Mouse (Mus musculus): ENCODE measurements around the gene Scyl2. TPM values are rescaled to one million over a fixed set of nuclear protein-coding genes. Genes with fewer than 3 reads are reported as not detected.
"Not testable (repeated sequence)": the region's sequence is repeated elsewhere in the genome, so short reads cannot be mapped to it uniquely, and the experiment has no call there.

The Scyl2 gene
- polyA plus RNA-seq, 1 experiment from 2014 or later = 3.9 TPM

DNA sequence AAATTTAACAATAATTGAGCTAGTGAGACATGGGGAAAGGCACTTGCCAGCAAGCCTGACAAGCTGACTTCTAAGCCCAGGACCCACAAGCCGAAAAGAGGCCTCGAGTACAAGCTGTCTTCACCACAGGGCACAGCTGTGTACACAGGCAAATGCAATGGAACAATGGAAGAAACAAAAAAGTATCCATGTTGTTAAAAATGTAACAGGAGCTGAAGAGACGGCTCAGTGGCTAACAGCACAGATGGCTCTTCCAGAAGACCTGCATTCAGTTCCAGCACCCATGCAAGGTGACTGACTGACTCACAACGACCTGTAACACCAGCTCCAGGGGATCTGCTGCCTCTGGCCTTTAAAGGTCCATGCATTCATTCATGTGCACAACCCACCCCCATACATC lies 9.5 kb downstream of the Scyl2 start:
- Histone ChIP-seq H3K27me3 (no peaks in the 10 kb centered on the region), H3K9ac (no peak overlapping the region), H3K4me3 (no peak overlapping the region), H3K27ac (no peak overlapping the region), H3K36me3 (no peaks in the 10 kb centered on the region), H3K4me1 (replicated peaks) (no peaks in the 10 kb centered on the region), H3K9me3 (replicated peaks) (no peaks in the 10 kb centered on the region), H3K4me2 (no peak overlapping the region)
- WGBS = 77% methylated on average over 4 of the region's 4 CpGs
- ATAC-seq (replicated peaks; ENCODE audit: insufficient number of reproducible peaks, insufficient read depth, low FRiP score, low read depth) = no peak

DNA sequence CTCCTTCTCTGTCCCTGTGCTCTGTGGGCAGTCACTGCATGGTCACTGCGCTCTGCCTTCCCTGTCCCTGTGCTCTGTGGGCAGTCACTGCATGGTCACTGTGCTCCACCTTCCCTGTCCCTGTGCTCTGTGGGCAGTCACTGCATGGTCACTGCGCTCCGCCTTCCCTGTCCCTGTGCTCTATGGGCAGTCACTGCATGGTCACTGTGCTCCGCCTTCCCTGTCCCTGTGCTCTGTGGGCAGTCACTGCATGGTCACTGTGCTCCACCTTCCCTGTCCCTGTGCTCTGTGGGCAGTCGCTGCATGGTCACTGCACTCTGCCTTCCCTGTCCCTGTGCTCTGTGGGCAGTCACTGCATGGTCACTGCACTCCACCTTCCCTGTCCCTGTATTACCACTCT lies 15.7 kb downstream of the Scyl2 start:
- H3K4me2 ChIP-seq; ATAC-seq (replicated peaks; ENCODE audit: insufficient number of reproducible peaks, insufficient read depth, low FRiP score, low read depth); H3K27me3 ChIP-seq; H3K4me3 ChIP-seq; H3K9me3 ChIP-seq (replicated peaks); H3K9ac ChIP-seq; H3K36me3 ChIP-seq; H3K4me1 ChIP-seq (replicated peaks); H3K27ac ChIP-seq: not testable (repeated sequence)
- 91% methylated on average over 5 of the region's 5 CpGs for WGBS

DNA sequence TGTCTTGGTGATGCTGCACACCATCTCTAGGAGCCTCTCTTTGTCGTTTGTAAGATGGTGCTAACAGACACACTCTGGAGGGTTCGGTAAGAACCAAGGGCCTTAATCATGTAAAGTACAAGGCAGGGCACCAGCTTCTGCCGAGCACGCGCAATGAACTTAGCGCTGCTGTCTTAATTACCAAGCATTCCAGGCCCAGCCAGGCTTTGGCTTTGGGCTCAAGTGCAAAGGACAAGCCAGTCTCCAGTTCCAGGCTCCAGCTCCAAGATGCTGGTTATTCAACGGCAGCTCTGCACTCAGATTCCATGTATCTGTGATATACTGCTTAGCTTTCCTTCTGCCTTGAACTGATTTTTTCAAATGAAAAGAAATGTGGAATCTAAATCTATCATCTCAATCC lies 18.5 kb downstream of the Scyl2 start:
- H3K36me3 ChIP-seq = no peaks in the 10 kb centered on the region; the same call in 1 of the 2 replicates
- 84% methylated on average over 7 of the region's 7 CpGs for WGBS
- no peak for ATAC-seq (replicated peaks; ENCODE audit: insufficient number of reproducible peaks, insufficient read depth, low FRiP score, low read depth)

DNA sequence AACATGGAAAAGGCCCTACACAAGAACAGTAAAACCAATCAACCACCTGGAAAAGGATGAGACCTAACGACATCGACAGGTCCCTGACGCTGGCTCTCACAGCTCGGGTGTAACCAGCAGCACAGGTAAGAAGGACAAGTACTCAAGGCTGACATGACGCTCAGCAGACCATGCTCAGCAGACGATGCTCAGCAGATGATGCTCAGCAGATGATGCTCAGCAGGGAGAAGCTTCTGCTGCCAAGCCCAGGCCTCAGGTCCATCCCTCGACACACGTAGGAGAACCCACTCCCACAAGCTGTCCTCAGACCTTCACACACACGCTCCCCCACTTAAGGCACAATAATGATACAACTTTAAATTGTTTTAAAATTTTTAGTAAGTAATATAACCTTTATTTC lies 20.4 kb downstream of the Scyl2 start:
- ATAC-seq (replicated peaks; ENCODE audit: insufficient number of reproducible peaks, insufficient read depth, low FRiP score, low read depth) = no peak
- Histone ChIP-seq H3K27me3 (no peaks in the 10 kb centered on the region), H3K4me1 (replicated peaks) (no peaks in the 10 kb centered on the region), H3K9ac (no peak overlapping the region), H3K4me3 (no peak overlapping the region), H3K4me2 (no peak overlapping the region), H3K9me3 (replicated peaks) (no peaks in the 10 kb centered on the region), H3K36me3 (peaks cover 7% of the 10 kb centered on the region; the same call in 1 of the 2 replicates), H3K27ac (no peak overlapping the region)
- WGBS = 87% methylated on average over 9 of the region's 9 CpGs

More for the DNA sequence above, 18.5 kb downstream of the Scyl2 start:
- Histone ChIP-seq H3K27ac (no peak overlapping the region), H3K4me2 (no peak overlapping the region), H3K9me3 (replicated peaks) (no peaks in the 10 kb centered on the region), H3K4me1 (replicated peaks) (no peaks in the 10 kb centered on the region), H3K27me3 (no peaks in the 10 kb centered on the region), H3K4me3 (no peak overlapping the region), H3K9ac (no peak overlapping the region)

DNA sequence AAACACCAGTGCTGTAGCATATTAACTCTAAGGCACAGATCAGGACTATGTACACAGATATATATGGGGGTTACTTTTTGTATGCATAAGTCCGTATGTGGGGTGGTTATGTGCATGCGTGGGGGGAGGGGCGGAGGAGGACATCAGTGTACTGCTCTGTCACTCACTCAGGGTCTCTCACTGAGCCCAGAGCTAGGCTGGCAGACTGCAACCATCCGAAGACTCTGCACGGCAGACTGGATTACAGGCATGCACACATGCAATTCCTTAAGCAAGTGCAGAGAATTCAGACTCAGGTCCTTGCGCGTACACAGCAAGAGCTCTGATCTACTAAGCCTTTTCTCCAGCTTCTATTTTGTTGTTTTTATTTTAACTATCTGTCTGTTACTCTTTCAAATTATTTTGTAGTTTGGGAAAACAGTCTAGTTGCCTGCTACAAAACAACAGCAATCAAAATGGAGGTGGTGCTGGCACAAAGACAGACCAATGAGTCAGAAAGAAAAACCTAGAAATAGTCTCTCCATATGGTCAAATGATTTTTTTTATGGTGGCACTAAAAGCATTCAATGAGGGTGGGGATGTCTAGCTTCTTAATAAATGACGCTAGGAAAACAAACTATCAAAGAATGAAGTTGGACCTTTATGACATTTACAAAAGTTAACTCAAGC lies 21.0 kb downstream of the Scyl2 start:
- no peak for ATAC-seq (replicated peaks; ENCODE audit: insufficient number of reproducible peaks, insufficient read depth, low FRiP score, low read depth)
- Histone ChIP-seq H3K9ac (no peak overlapping the region), H3K4me2 (no peak overlapping the region), H3K27ac (no peak overlapping the region), H3K4me1 (replicated peaks) (no peaks in the 10 kb centered on the region), H3K36me3 (peaks cover 10% of the 10 kb centered on the region; the same call in 1 of the 2 replicates), H3K9me3 (replicated peaks) (no peaks in the 10 kb centered on the region), H3K27me3 (no peaks in the 10 kb centered on the region), H3K4me3 (no peak overlapping the region)
- WGBS = 90% methylated on average over 8 of the region's 8 CpGs

DNA sequence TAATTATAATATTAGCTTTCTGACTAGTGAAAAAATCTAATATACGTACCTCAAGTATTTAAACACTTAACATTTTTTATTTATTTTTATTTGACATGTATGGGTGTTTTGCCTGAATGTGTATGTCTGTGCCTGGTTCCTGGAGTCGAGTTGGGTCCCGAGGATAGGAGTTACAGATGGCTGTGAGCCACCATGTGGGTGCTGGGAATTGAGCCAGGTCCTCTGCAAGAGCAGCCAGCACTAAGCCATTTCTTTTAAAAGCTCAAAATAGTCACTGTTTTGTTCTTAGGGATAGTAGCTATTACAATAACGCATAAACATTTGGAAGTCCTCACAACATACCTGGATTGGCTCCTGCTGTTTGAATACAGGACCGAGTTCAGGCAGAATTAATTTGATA lies 29.7 kb downstream of the Scyl2 start:
- Histone ChIP-seq H3K9me3 (replicated peaks) (no peaks in the 10 kb centered on the region), H3K27me3 (no peaks in the 10 kb centered on the region), H3K4me1 (replicated peaks) (no peaks in the 10 kb centered on the region), H3K9ac (no peak overlapping the region), H3K4me3 (no peak overlapping the region), H3K4me2 (no peak overlapping the region), H3K27ac (no peak overlapping the region), H3K36me3 (peaks cover 56% of the 10 kb centered on the region)
- ATAC-seq (replicated peaks; ENCODE audit: insufficient number of reproducible peaks, insufficient read depth, low FRiP score, low read depth) = no peak
- 86% methylated on average over 5 of the region's 5 CpGs for WGBS

DNA sequence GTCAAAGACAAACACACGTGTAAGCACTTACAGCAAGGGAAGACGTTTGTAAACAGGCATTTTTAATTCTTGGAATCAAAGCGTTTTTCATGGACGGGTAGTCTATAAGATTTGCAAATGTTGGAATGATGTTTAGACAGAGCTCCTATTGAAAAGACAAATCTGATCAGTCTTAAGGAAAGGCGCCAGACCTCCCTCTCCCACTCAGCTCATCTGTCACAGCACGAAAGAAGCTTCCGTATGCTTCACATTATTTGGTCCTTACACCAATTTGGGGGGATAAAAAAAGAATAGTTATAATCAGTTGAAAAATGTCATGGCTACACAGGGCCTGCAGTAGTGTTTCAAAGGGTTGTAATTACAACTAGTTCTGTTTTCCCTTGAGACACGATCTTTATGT lies 33.2 kb downstream of the Scyl2 start:
- ATAC-seq (replicated peaks; ENCODE audit: insufficient number of reproducible peaks, insufficient read depth, low FRiP score, low read depth) = no peak
- peaks cover 57% of the 10 kb centered on the region for H3K36me3 ChIP-seq
- H3K4me1 ChIP-seq (replicated peaks) = no peaks in the 10 kb centered on the region
- WGBS = 83% methylated on average over 8 of the region's 8 CpGs
- H3K9ac ChIP-seq = no peak overlapping the region
- H3K9me3 ChIP-seq (replicated peaks) = no peaks in the 10 kb centered on the region
- no peaks in the 10 kb centered on the region for H3K27me3 ChIP-seq
- H3K4me3 ChIP-seq = no peak overlapping the region
- no peak overlapping the region for H3K4me2 ChIP-seq
- no peak overlapping the region for H3K27ac ChIP-seq

DNA sequence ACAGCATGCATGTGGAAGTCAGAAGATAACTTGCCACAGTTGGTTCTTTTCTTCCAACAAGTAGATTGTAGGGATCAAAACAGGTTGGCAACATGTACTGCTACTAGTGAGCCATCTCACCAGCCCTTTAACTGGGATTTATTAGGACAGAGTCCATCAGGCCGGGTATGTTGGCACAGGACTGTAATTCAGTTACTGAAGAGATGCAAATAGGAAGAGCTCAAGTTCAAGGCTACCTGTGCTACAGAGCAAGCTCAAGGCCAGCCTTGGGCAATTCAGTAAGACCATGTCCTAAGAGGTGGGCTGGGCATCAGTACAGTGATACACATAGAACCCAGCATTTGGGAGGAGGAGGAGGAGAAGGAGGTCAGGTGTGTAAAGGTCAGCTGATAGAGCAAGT lies 34.4 kb downstream of the Scyl2 start:
- 81% methylated on average over 1 of the region's 1 CpGs for WGBS
- Histone ChIP-seq H3K27ac (no peak overlapping the region), H3K9me3 (replicated peaks) (no peaks in the 10 kb centered on the region), H3K27me3 (no peaks in the 10 kb centered on the region), H3K9ac (no peak overlapping the region), H3K4me3 (no peak overlapping the region), H3K36me3 (peaks cover 47% of the 10 kb centered on the region), H3K4me1 (replicated peaks) (no peaks in the 10 kb centered on the region), H3K4me2 (no peak overlapping the region)
- no peak for ATAC-seq (replicated peaks; ENCODE audit: insufficient number of reproducible peaks, insufficient read depth, low FRiP score, low read depth)

DNA sequence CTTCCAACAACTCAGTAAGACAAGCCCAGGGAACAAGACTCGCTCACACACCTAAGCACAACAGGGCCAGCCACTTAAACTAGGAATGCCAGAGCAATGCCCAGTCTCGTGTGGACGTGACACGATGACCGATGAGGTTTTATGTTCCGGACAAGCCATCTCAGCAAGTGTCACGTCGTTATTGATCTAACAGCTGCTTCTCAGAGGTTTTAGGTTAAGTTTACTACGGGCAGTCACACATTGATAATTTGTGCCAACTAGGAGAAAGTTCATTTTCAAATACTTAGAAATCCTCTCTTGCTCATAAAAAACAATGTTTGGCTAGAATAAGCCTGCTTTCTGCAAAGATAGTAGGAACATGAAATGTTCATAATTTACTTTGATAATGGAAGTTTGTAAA lies 39.2 kb downstream of the Scyl2 start:
- ATAC-seq (replicated peaks; ENCODE audit: insufficient number of reproducible peaks, insufficient read depth, low FRiP score, low read depth) = no peak
- Histone ChIP-seq H3K36me3 (peaks cover 53% of the 10 kb centered on the region), H3K9me3 (replicated peaks) (no peaks in the 10 kb centered on the region), H3K4me2 (no peak overlapping the region), H3K9ac (no peak overlapping the region), H3K27me3 (no peaks in the 10 kb centered on the region), H3K27ac (no peak overlapping the region), H3K4me1 (replicated peaks) (no peaks in the 10 kb centered on the region), H3K4me3 (no peak overlapping the region)
- WGBS = 82% methylated on average over 9 of the region's 9 CpGs

DNA sequence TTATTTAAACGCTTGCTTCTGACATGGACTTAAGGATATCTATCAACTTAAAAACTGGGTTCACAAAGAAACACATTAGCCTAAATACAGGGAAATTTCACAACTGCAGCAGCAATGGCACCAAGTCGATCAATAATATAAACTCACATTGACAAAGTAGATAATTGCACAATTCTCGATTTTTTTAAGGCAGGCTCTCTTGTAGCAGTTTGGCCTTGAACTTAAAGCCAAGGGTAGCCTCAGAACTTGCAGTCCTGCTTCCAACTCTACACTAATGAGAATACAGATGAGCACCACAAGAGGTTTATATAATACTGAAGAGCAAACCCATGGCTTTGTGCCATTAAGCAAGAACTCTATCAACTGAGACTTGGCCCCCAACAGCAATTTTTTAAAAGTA lies 49.1 kb downstream of the Scyl2 start:
- no peak for ATAC-seq (replicated peaks; ENCODE audit: insufficient number of reproducible peaks, insufficient read depth, low FRiP score, low read depth)
- no peak overlapping the region for H3K4me3 ChIP-seq
- no peaks in the 10 kb centered on the region for H3K4me1 ChIP-seq (replicated peaks)
- H3K27ac ChIP-seq = no peak overlapping the region
- H3K9ac ChIP-seq = no peak overlapping the region
- H3K4me2 ChIP-seq = no peak overlapping the region
- H3K27me3 ChIP-seq = no peaks in the 10 kb centered on the region
- peaks cover 23% of the 10 kb centered on the region for H3K36me3 ChIP-seq
- H3K9me3 ChIP-seq (replicated peaks) = no peaks in the 10 kb centered on the region
- WGBS = 84% methylated on average over 3 of the region's 3 CpGs

DNA sequence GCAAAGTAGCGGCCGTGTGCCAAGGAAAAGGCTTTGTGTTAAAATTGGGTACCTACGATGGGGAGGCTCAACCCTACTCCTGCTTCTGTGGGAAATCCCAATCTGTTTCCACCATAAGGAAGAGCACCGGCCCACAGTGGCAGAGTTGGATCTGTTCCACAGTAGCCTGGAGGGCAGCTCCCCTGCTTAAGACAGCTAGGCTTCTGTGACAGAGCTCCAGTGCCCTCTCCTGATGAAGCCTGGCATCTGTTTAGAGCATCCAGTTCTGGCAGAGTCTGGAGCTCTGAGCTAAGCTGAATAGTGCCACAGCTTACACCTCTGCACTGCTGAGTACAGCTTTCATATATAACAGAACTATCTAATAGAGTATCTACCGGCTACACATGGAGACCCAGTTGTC lies 51.1 kb downstream of the Scyl2 start:
- Histone ChIP-seq H3K4me1 (replicated peaks) (no peaks in the 10 kb centered on the region), H3K27me3 (no peaks in the 10 kb centered on the region), H3K4me2 (no peak overlapping the region), H3K27ac (no peak overlapping the region), H3K9ac (no peak overlapping the region), H3K4me3 (no peak overlapping the region), H3K36me3 (peaks cover 3% of the 10 kb centered on the region), H3K9me3 (replicated peaks) (no peaks in the 10 kb centered on the region)
- no peak for ATAC-seq (replicated peaks; ENCODE audit: insufficient number of reproducible peaks, insufficient read depth, low FRiP score, low read depth)
- WGBS = 84% methylated on average over 5 of the region's 5 CpGs

DNA sequence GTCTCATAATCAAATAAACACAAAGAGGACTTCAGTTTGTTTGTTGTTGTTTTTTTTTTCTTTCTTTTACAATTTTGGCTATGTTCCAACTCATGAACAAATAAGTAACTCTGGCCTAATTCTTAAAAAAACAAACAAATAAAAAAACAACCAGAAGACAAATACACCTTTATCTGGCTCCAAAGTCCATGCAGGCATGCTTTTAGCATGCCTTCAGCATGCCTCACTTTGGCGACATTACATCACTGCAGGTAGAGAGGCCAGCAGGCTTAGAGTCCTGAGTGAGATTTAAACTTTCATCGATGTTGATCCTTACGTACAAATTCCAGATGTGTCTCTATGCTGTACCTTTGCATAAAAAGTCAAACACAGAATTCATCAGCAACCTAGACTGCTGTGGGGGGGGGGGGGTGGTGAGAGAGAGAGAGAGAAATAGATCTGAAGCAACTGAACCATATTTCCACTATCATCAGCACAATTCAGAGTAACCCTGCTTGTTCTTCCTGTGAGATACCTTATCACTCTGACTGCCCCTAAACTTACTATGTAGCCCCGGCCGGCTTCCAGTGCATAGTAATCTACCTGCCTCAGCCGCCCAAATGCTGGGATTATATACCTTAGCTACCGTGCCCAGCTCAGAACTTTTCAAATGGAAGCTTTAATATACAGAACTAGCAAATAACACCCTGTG lies 52.2 kb downstream of the Scyl2 start:
- H3K27me3 ChIP-seq = no peaks in the 10 kb centered on the region
- H3K36me3 ChIP-seq = no peaks in the 10 kb centered on the region
- no peak overlapping the region for H3K9ac ChIP-seq
- no peak overlapping the region for H3K4me2 ChIP-seq
- H3K4me1 ChIP-seq (replicated peaks) = no peaks in the 10 kb centered on the region
- no peak for ATAC-seq (replicated peaks; ENCODE audit: insufficient number of reproducible peaks, insufficient read depth, low FRiP score, low read depth)
- H3K4me3 ChIP-seq = no peak overlapping the region
- WGBS = 84% methylated on average over 7 of the region's 7 CpGs
- no peak overlapping the region for H3K27ac ChIP-seq
- no peaks in the 10 kb centered on the region for H3K9me3 ChIP-seq (replicated peaks)
